Mouse (Mus musculus) left cerebral cortex, adult 18-20 months (tissue): ENCODE data around the gene Tcl1b5. TPM values are rescaled to one million over a fixed set of nuclear protein-coding genes. Genes with fewer than 3 reads are reported as not detected.
"Not testable (repeated sequence)": the region's sequence is repeated elsewhere in the genome, so short reads cannot be mapped to it uniquely, and the experiment has no call there.

Source experiments
- DNase-seq, 2 experiments: peaks; one replicate each; pipeline ENCODE4 v3.0.0; 2021 to 2022; ENCODE audit warnings: low spot score in 2 of 2, mixed read lengths in 1 of 2
- long read RNA-seq, 2 experiments: library from polyadenylated mRNA; stranded (forward); transcript quantifications; one replicate each; pipeline ENCODE4 v2.0.0; 2021
- total RNA-seq, 2 experiments: library from RNA; stranded (reverse); gene quantifications; 2 replicates each; pipeline ENCODE4 v1.2.3; 2021

Gene Tcl1b5
- not detected for total RNA-seq
- long read RNA-seq, experiment 1: 0 reads
- long read RNA-seq, experiment 2: 0 reads

DNA sequence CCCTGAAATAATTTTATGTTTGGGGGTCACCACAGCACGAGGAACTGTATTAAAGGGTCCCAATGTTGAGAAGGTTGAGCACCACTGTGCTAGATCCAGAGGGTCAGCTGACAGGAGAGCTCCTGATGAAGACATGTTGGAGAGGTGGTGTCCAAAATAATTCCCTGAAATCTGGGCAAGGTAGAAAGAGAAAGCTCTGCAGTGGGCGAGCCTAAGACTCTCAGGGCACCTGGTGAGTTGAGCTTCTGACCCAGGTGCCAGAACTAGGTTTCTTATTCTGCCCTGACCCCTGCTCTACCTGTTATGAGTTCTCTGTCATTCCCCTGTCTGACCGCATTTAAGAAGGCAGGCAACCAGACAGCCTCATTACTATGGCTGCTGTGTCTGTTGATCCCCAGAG, at the start of gene Tcl1b5:
Gene Tcl1b5, plus strand, starts transcription at position 301 of the 400 bp plus-strand sequence.
- DNase-seq: not testable (repeated sequence)

DNA sequence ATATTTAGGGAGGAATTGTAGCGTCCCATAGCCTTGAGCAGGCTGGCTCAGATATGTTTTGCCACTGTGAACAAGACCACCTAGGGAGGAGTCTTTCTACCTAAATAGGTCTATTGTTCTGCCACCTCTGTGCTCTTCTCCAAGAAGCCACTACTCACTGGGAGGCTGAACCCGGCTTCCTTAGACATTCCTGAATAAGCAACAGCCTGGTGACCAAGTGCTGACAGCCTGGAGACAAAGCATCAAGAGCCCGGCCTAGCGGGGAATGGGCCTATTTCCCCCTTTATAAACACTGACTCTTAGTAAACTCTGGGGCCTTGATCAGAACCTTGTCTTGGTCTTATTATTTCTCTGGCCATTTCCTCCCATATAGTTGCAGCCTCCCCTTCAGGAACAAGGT, 49.6 kb upstream of the Tcl1b5 start:
- DNase-seq: no peak

DNA sequence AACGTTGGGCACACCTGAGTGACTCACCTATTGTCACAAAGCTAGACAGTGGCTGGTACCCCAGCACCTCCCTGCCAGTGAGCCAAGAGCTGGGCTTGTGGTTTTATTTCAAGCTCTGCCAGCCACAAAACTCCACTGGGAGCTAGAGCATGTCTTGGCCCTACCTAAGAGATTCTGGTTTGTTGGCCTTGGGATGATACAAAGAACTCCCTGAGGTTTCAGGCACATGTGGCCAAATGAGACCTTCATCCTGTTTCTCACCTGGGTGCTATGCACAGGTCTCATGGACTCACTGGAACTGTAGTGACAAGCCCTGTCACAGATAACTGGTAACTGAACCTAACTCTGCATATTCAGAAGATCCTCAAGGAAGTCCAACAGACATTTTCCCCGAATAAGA, 48.5 kb upstream of the Tcl1b5 start:
- no peak for DNase-seq

DNA sequence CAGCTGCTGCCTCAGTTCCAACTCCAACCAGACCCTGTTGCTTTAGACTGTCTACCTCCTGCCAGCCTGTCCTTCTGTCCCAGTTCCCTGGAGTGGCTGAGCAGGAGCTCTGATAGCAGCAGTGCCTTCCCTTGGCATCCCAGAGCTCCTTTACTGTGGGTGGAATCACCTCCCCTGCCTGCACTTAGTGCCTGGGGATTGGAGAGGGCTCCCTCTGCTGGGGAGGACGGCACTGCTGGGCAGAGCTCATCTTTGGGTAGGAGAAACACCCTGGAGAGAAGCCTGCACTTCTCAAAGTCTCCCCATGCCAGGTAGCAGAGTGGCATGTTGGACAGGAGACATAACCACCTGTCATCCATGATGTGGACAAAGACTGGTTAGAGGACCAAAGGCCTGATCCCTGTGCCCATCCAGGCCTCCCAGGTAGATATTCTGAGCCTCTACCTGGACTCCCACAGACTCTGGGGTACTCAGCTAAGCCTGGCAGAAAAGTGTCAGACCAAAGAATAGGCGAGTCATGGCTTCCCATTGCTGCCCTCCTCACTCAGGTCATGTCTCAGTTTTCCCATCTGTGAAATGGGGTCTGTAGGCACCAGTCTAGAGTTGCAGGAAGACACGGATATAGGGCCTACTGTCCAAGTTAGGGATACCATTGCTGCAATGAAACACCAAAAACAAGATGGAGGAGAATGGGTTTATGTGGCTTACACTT, 46.5 kb upstream of the Tcl1b5 start:
- DNase-seq: not testable (repeated sequence)

DNA sequence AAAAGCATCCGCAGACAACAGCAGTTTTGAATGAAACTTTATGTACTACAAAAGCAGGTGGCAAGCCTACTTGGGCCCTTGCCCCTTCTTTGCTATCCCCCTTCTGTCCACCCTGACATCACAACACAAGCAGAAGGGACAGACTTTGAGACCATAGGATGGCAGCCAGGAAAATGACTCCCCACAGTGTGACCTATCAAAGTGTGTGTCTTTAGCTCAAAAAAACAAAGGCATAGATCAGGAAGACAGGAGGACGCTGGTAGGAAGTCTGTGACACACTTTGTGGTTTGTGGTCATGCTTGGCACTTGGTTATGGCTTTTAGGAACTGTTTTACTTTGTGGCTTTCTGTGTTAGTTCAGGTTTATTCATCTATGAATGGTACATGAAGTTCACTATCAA, 42.0 kb upstream of the Tcl1b5 start:
- DNase-seq: not testable (repeated sequence)

DNA sequence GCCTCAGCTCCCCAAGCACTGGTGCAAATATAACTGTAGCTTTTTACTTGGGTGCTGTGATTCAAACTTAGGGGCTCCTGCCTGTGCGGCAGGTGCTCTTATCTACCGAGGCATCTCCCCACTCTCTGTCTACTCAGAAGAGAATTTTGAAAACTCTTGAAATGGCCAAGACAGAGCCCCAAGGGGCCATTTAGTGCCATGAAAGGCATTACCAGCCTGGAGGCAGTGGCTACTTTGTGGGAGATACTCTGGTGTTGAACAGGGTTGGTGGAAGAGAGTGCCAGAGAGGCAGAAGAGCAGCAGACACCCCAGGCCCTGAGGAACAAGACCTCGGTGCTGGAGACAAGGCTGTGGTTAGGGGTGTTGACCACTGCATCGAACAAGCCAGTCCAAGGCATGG, 41.3 kb upstream of the Tcl1b5 start:
- not testable (repeated sequence) for DNase-seq

DNA sequence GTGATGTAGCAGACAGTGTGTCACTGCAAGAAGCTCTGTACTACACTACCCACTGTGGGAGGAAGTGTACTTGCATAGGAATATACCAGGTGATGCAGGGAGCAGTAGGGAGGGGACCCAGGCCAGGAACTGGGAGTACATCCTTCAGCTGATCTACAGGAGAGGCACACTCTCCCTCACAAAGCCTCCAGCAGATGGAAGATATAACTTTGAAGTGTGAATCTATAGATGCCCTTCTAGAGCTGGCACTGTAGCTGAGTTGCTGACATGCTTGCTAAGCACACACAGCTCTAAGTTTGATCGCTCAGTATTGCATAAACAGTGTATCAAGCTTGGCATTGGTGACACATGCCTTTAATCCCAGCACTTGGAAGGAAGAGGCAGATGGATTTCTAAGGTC, 38.4 kb upstream of the Tcl1b5 start:
- DNase-seq: not testable (repeated sequence)

DNA sequence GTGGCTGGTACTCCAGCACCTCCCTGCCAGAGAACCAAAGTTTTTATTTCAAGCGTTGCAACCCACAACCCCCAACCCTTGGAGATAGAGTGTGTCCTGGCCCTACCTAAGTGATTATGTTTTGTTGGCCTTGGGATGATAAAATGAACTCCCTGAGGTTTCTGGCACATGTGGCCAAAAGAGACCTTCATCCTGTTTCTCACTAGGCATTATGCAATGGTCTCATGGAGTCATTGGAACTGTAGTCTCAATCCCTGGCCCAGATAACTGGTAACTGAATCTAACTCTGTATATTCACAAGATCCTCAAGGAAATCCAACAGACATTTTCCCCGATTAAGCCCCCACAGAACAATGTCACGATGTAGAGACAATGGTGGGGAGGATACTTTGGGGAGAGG, 33.0 kb upstream of the Tcl1b5 start:
- DNase-seq: no peak

DNA sequence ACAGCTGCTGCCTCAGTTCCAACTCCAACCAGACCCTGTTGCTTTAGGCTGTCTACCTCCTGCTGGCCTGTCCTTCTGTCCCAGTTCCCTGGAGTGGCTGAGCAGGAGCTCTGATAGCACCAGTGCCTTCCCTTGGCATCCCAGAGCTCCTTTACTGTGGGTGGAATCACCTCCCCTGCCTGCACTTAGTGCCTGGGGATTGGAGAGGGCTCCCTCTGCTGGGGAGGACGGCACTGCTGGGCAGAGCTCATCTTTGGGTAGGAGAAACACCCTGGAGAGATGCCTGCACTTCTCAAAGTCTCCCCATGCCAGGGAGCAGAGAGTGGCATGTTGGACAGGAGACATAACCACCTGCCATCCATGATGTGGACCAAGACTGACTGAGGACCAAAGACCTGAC, 31.2 kb upstream of the Tcl1b5 start:
- DNase-seq: not testable (repeated sequence)

DNA sequence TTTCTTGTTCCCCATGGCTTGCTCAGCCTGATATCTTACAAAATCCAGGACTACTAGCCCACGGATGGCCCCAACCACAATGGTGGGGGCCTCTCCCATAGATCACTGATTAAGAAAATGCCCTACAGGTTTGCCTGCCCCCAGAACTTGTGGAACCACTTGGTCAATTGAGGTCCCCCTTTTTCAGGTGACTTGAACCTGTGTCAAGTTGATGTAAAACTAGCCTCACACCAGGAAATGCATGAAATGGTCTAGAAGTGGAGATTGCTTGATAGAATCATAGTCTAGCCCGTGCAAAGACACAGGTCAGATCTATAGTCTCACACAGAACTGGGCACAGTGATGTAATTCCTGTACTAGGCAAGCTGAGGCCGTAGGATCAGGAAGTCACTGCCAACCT, 30.4 kb upstream of the Tcl1b5 start, which contains the start of gene Tcl1b2:
Gene Tcl1b2, plus strand, starts transcription at position 301 of the 400 bp plus-strand sequence.
- no peak for DNase-seq

DNA sequence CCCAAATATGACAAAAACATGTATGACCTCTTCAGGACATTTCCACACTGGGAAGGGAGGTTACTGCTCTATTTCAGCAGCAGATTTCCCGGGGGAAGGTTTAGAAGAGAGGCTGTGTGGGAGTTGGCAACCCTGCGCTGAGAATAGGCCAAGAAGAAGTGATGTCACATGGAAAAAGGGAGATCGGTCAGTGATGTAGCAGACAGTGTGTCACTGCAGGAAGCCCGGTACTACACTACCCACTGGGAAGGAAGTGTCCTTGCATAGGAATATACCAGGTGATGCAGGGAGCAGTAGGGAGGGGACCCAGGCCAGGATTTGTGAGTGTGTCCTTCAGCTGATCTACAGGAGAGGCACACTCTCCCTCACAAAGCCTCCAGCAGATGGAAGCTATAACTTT, 20.9 kb upstream of the Tcl1b5 start:
- DNase-seq: peak; percentile 2 to 17

DNA sequence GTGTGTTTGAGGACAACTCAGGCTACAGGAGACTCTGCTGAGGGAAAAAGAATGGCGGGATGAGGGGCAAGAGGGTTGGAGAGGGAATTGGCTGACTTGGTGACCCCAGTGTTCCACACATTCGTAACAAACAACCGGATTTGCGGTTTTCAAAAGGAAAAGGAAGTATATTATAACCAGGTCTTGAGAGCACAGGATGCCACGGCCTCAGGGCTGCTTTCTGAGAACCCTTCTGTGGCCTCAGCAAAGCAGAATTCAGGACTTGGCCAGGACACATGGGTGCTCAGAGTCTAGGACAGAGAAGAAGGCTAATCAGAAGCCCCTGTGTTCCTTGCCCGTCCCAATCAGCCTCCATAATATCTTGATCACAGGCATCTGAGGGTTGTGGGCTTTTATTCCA, 17.3 kb upstream of the Tcl1b5 start:
- DNase-seq: no peak

DNA sequence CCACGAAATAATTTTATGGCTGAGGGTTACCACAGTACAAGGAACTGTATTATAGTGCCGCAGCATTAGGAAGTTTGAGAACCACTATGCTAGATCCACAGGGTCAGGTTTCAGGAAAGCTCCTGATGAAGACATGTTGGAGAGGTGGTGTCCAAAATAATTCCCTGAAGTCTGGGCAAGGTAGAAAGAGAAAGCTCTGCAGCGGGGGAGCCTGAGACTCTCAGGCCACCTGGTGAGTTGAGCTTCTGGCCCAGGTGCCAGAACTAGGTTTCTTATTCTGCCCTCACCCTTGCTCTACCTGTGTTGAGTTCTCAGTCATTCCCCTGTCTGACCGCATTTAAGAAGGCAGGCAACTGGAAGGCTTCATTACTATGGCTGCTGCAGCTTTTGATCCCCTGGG, 16.8 kb upstream of the Tcl1b5 start, which contains the start of gene Tcl1b1:
Gene Tcl1b1, plus strand, starts transcription at position 301 of the 400 bp plus-strand sequence.
- DNase-seq: no peak

DNA sequence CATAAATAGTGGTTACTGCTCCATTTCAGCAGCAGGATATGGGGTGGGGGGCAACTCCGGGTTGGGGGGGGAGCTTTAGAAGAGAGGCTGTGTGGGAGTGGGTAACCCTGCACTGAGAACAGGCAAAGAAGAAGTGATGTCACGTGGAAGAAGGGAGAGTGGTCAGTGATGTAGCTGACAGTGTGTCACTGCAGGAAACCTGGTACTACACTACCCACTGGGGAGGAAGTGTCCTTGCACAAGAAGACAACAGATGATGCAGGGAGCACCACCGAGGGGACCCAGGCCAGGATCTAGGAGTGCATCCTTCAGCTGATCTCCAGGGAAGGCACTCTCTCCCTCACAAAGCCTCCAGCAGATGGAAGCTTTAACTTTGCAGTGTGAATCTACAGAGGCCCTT, 9.4 kb upstream of the Tcl1b5 start:
- no peak for DNase-seq

DNA sequence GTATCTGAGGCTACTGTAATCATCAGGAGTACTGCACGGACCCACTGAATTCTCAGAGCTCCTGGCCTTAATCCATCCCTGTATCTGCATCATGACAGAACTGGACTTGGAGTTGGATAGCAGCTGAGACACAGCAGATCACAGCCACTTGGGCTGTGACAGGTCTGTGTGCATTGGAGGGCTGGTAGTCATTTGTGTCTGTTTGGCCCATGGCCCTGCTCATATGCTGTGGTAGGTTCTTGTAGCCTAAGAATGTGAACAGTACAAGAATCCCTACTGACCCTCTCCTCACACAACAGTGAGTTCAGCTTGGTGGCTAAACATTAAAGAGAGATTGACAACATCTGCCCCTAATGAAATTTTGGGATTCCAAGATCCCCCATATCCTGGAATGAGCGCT, 2.8 kb upstream of the Tcl1b5 start:
- no peak for DNase-seq

DNA sequence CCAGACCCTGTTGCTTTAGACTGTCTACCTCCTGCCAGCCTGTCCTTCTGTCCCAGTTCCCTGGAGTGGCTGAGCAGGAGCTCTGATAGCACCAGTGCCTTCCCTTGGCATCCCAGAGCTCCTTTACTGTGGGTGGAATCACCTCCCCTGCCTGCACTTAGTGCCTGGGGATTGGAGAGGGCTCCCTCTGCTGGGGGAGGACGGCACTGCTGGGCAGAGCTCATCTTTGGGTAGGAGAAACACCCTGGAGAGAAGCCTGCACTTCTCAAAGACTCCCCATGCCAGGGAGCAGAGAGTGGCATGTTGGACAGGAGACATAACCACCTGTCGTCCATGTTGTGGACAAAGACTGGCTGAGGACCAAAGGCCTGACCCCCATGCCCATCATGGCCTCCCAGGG, 1.8 kb upstream of the Tcl1b5 start:
- peak; percentile 36 to 55 for DNase-seq

DNA sequence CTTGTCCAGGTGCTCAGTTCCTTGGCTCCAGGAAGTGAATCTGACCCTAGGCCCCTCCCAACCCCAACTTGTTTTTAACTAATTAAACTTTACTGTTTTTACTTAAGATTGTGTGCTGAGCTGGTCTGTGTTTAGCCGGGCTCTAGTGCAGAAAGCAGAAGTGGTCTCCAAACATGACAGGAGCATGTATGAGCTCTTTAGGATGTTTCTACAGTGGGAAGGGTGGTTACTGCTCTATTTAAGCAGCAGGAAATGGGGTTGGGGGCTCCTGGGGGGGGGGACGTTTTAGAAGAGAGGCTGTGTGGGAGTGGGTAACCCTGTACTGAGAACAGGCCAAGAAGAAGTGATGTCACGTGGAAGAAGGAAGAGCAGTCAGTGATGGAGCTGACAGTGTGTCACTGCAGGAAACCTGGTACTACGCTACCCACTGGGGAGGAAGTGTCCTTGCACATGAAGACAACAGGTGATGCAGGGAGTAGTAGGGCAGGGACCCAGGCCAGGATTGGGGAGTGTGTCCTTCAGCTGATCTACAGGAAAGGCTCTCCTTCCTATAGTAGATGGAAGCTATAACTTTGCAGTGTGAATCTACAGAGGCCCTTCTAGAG, 5.0 kb downstream of the Tcl1b5 start:
- not testable (repeated sequence) for DNase-seq

DNA sequence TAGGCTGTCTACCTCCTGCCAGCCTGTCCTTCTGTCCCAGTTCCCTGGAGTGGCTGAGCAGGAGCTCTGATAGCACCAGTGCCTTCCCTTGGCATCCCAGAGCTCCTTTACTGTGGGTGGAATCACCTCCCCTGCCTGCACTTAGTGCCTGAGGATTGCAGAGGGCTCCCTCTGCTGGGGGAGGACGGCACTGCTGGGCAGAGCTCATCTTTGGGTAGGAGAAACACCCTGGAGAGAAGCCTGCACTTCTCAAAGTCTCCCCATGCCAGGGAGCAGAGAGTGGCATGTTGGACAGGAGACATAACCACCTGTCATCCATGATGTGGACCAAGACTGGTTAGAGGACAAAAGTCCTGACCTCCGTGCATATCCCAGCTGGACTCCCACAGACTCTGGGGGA, 12.8 kb downstream of the Tcl1b5 start:
- DNase-seq: peak; percentile 4 to 18

DNA sequence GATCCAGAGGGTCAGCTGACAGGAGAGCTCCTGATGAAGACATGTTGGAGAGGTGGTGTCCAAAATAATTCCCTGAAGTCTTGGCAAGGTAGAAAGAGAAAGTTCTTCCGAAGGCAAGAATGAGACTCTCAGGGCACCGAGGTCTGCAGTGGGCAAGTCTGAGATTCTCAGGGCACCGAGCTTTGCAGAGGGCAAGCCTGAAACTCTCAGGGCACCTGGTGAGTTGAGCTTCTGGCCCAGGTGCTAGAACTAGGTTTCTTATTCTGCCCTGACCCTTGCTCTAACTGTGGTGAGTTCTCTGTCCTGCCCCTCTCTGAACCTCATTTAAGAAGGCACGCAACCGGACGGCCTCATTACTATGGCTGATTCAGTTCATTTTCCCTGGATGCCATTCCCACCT, 14.6 kb downstream of the Tcl1b5 start, which contains the start of gene Tcl1b3:
Gene Tcl1b3, plus strand, starts transcription at position 301 of the 400 bp plus-strand sequence.
- not testable (repeated sequence) for DNase-seq

DNA sequence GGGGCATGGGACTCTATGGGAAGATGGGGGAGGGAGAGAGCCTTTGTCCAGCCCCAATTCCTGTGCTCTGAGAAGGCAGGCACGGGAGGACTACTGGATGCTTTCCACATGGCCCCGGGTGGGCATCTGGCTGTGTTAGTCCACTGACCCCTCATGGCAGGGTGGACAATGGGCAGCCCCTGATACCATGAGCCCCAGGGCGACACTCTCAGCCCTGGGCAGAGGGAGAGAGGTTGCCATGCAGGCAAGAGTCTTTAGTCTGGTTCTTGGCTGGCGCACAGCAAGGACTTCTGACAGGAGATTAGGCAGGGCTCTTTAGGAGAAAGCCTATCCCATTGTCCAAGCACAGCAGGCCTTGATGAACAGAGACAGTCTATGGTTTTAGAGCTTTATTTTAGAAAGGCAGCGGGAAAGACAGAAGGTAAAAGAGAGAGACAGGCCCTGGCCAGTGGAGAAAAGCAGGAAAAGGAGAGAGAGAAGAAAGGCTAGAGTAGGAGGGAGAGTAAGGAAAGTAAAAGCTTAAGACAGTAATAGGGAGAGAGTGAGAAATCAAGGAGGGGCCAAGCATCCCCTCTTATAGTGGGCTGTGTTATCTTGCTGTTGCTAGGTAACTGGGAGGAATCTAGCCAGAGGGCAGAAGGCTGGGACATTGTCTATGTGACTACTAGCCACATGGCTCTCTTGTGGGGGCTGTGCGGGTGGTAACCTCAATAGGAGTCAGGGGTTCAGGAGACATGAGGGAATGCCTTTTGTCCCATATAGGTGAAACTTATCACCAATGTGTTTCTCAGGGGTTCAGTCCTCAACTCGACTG, 23.7 kb downstream of the Tcl1b5 start:
- not testable (repeated sequence) for DNase-seq

DNA sequence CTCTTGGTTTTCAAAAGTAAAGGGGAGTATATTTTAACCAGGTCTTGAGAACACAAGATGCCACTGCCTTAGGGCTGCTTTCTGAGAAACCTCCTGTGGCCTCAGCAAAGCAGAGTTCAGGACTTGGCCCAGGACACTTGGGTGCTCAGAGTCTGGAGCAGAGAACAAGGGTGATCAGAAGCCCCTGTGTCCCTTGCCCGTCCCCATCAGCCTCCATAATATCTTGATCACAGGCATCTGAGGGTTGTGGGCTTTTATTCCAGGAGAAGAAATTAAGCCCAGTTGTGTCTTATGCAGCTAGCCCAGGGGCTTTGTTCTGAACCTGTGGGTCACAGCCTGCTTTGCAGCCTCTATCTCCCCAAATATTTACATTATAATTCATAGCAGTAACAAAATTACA, 25.5 kb downstream of the Tcl1b5 start, which contains the start of gene Tcl1b4:
Gene Tcl1b4, plus strand, starts transcription at position 301 of the 400 bp plus-strand sequence.
- not testable (repeated sequence) for DNase-seq

DNA sequence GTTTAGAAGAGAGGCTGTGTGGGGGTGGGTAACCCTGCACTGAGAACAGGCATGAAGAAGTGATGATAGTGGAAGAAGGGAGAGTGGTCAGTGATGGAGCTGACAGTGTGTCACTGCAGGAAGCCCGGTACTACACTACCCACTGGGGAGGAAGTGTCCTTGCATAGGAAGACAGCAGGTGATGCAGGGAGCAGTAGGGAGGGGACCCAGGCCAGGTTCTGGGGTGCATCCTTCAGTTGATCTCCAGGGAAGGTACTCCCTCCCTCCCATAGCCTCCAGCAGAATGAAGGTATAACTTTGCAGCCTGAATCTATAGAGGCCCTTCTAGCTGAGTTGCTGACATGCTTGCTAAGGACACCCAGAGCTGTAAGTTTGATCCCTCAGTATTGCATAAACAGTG, 30.9 kb downstream of the Tcl1b5 start:
- DNase-seq: no peak
